Mouse (Mus musculus) midbrain, embryonic 11.5 days (tissue): Measurements from ENCODE around the gene Skap1. TPM values are rescaled to one million over a fixed set of nuclear protein-coding genes. Genes with fewer than 3 reads are reported as not detected.
A peak's percentile ranks its signal among the peaks of the same experiment; 100 is the strongest.
"Not testable (repeated sequence)": the region's sequence is repeated elsewhere in the genome, so short reads cannot be mapped to it uniquely, and the experiment has no call there.

ENCODE experiments used
- ATAC-seq: fragments of 200-750 bp; cut with Nextera tagmentation; 2 replicates; pipeline ENCODE4 v1.8.0; 2017; ENCODE audit warnings: moderate TSS enrichment, moderate library complexity; ENCODE audit not compliant: low FRiP score
- DNase-seq: peaks from one replicate; pipeline ENCODE4 v3.0.0; 2015; ENCODE audit warnings: low spot score; ENCODE audit errors: missing footprints
- H3K27ac ChIP-seq: fragments of 300-500 bp; sonication (generic); 2 replicates; pipeline ENCODE4 v1.5.1; 2014; ENCODE audit warnings: low read depth, low read length
- H3K27me3 ChIP-seq: fragments of 300-500 bp; sonication (generic); 2 replicates; pipeline ENCODE4 v1.6.1; 2014; ENCODE audit warnings: mild to moderate bottlenecking, low read length, moderate library complexity, mixed read lengths; ENCODE audit not compliant: control insufficient read depth, insufficient read depth
- H3K36me3 ChIP-seq: fragments of 300-500 bp; sonication (generic); 2 replicates; pipeline ENCODE4 v1.6.1; 2014; ENCODE audit warnings: mild to moderate bottlenecking, low read length, moderate library complexity, mixed read lengths; ENCODE audit not compliant: control insufficient read depth, insufficient read depth
- H3K4me1 ChIP-seq: fragments of 300-500 bp; sonication (generic); 2 replicates; pipeline ENCODE4 v1.6.1; 2014; ENCODE audit warnings: low read length; ENCODE audit not compliant: control insufficient read depth, insufficient read depth
- H3K4me2 ChIP-seq: fragments of 300-500 bp; sonication (generic); 2 replicates; pipeline ENCODE4 v1.6.1; 2014; ENCODE audit warnings: mild to moderate bottlenecking, moderate library complexity
- H3K4me3 ChIP-seq: fragments of 300-500 bp; sonication (generic); 2 replicates; pipeline ENCODE4 v1.5.1; 2014; ENCODE audit warnings: low read depth, low read length
- H3K9ac ChIP-seq: fragments of 300-500 bp; sonication (generic); 2 replicates; pipeline ENCODE4 v1.6.1; 2014; ENCODE audit warnings: low read length
- H3K9me3 ChIP-seq: fragments of 300-500 bp; sonication (generic); 2 replicates; pipeline ENCODE4 v1.6.1; 2016; ENCODE audit warnings: low read length; ENCODE audit not compliant: control insufficient read depth
- WGBS: fragments of 180-500 bp; shearing (Covaris S2); extraction: QIAGEN DNeasy Blood & Tissue Kit; methylation state at CpG from one replicate; pipeline ENCODE4 v1.1.7; 2014; 5-methylcytosine and 5-hydroxymethylcytosine counted together
- polyA plus RNA-seq: library from polyadenylated mRNA; unstranded; fragments of >200 nt; fragmentation: Nextera tagmentation; extraction: Ambion mirVana; gene quantifications from 2 replicates; pipeline ENCODE4 v1.2.1, GENCODE M21; 2014

The Skap1 gene
- polyA plus RNA-seq, 1 experiment from 2014 or later: 1.3 TPM

DNA sequence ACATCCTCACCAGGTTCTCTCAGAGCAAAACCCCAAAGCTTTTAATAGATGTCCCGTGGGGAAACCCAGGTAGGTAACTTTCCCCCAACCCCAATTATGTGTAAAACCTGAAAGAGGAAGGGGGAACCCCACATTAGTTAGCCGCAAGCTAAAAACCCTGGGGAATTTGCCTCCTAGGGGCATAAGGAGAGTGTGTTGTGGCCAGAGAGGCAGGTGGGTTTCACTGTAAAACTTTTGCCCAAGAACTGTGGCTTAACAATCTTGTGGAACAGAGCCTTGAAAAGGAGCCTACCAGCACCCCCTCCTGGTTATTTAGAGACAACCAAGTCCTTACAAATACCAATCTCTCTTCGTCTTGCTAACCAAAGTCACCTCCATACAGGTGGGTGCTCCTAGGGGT is 310.1 kb downstream of the Skap1 start:
- 82% methylated on average over 3 of the region's 3 CpGs for WGBS
- ATAC-seq (no peak), DNase-seq (no peak)
- Histone ChIP-seq H3K4me1 (peaks cover 10% of the 10 kb centered on the region), H3K36me3 (peaks cover 7% of the 10 kb centered on the region; the same call in 1 of the 2 replicates), H3K27me3 (no peaks in the 10 kb centered on the region), H3K4me3 (no peak overlapping the region), H3K4me2 (no peak overlapping the region), H3K9me3 (no peaks in the 10 kb centered on the region), H3K9ac (no peak overlapping the region), H3K27ac (no peak overlapping the region)

DNA sequence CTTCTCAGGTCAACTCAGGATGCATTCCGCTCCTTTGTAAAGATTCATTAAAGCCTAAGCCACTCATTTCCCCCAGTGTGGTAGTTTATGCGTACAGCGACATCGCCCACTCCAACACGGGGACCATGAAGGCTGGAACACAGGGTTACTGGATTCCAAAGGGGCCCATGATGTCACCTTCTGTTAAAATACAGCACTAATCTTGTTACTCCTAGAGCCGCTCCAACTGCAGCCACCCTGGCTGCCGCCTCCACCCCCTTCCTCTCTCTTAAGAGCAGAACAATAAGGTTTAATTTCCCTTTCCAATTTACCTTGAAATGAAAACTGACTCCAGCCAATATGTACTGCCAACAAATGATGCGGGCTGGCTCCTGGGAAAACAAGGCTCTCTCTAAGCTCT is 310.7 kb downstream of the Skap1 start:
- ATAC-seq (no peak), DNase-seq (no peak)
- WGBS: 89% methylated on average over 8 of the region's 8 CpGs
- Histone ChIP-seq H3K27me3 (no peaks in the 10 kb centered on the region), H3K4me1 (peaks cover 10% of the 10 kb centered on the region), H3K9ac (no peak overlapping the region), H3K27ac (no peak overlapping the region), H3K9me3 (no peaks in the 10 kb centered on the region), H3K4me2 (no peak overlapping the region), H3K4me3 (no peak overlapping the region), H3K36me3 (peaks cover 7% of the 10 kb centered on the region; the same call in 1 of the 2 replicates)

DNA sequence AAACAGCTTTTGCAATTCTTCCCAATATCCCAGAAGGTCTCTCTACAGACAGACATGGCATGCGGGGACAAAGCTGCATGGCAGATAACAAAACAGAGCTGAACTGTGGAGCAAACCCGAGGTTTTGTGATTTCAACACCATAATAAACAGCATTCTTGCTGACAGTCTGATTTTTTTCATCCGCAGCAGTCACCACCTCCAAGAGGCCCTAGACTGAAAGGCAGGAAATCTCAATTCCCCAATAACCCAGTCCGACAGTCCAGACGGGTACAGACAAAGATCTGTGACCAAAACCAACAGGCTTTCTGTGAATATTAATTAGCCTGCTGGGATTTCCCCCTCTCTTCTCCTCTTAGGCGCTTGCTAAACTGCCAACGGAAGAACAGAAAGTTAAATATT is 311.3 kb downstream of the Skap1 start:
- Histone ChIP-seq H3K9ac (no peak overlapping the region), H3K36me3 (peaks cover 3% of the 10 kb centered on the region; the same call in 1 of the 2 replicates), H3K27me3 (no peaks in the 10 kb centered on the region), H3K4me2 (no peak overlapping the region), H3K4me1 (peaks cover 10% of the 10 kb centered on the region), H3K4me3 (no peak overlapping the region), H3K27ac (no peak overlapping the region), H3K9me3 (no peaks in the 10 kb centered on the region)
- DNase-seq (no peak), ATAC-seq (no peak)
- 80% methylated on average over 7 of the region's 7 CpGs for WGBS

DNA sequence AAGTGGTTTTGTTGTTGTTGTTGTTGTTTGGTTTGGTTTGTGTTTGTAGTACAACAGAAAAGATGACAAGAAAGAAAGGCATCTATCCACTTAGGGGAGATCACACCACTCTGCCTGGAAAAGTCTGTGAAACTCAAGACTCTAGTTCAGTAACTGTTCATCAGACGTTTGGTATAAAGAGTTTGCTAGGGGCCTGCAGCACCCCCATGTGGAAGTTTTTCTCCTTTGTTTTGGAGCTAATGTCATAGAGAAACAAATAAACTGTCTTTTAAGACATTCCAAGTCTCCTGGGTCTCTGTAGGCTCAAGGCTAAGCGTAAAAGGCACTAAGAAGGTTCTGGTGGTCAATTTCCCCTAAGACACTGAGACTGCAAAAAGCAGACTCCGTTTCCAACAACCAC is 311.7 kb downstream of the Skap1 start:
- WGBS: 49% methylated on average over 3 of the region's 3 CpGs
- no peak overlapping the region for H3K27ac ChIP-seq
- H3K36me3 ChIP-seq: peaks cover 3% of the 10 kb centered on the region; the same call in 1 of the 2 replicates
- no peak overlapping the region for H3K9ac ChIP-seq
- DNase-seq (no peak), ATAC-seq (no peak)
- H3K4me2 ChIP-seq: peak overlapping the region; percentile 85
- no peaks in the 10 kb centered on the region for H3K9me3 ChIP-seq
- peak overlapping the region; percentile 44; the same call in 1 of the 2 replicates for H3K4me3 ChIP-seq
- peaks cover 10% of the 10 kb centered on the region for H3K4me1 ChIP-seq
- no peaks in the 10 kb centered on the region for H3K27me3 ChIP-seq

DNA sequence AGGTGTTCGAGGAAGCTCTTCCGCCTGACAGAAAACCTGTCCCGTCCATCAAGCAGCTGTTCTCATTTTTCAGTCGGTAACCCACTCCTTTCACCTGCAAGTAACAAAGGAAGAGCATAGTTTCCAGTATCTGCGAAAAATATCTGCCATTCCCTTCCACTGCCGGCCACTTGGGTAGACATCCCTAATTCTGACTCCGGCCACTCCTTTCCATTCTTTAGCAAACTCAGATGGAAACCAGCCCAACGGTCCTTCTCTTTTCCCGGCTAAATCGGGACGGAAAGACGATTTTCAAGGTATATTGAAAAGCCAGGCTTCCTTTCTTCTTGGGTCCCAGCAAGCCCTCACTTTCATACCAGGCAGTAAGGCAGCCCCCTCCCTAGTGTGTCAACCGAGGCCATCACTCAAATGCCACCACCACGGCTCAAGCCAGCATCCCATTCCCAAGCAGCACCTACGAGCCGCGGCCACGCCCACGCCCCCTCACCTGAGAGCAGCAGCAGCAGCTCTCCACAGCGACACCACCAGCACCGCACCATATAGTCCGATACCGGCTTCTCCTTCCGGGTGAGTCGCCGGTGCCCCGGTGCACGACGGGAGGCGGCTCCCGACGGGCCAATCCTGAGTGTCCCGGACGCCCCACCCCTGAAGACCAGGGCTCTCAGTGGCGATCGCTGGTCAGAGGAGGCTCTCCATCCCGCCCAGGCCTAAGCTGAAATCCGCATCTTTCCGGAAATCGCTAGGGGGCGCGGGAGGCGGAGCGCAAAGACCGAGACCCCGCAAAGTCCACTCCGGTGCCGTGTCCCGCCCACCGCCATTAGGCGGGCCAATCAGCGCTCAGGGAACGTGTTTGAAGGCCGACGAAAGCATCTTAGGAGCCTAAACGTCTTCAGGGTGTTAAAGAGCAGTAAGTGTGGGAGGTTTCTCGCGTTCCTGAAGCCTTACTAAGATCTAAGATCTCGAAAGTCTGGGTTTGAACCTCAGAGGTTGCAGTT is 312.9 kb downstream of the Skap1 start, which contains the start of gene Snx11:
Gene Snx11, minus strand, starts transcription at position 592 of the 995 bp plus-strand sequence.
- Histone ChIP-seq H3K4me1 (peaks cover 10% of the 10 kb centered on the region), H3K9me3 (no peaks in the 10 kb centered on the region), H3K9ac (peak within 1 kb of the TSS; percentile 53), H3K4me2 (peak within 1 kb of the TSS; percentile 85), H3K4me3 (peak within 1 kb of the TSS; percentile 44), H3K27ac (no peak within 1 kb of the TSS; the same call in 1 of the 2 replicates), H3K27me3 (no peaks in the 10 kb centered on the region), H3K36me3 (peaks cover 3% of the 10 kb centered on the region; the same call in 1 of the 2 replicates)
- ATAC-seq (peak; percentile 100), DNase-seq (peak; percentile 99)
- WGBS: 1% methylated on average over 59 of the region's 59 CpGs

DNA sequence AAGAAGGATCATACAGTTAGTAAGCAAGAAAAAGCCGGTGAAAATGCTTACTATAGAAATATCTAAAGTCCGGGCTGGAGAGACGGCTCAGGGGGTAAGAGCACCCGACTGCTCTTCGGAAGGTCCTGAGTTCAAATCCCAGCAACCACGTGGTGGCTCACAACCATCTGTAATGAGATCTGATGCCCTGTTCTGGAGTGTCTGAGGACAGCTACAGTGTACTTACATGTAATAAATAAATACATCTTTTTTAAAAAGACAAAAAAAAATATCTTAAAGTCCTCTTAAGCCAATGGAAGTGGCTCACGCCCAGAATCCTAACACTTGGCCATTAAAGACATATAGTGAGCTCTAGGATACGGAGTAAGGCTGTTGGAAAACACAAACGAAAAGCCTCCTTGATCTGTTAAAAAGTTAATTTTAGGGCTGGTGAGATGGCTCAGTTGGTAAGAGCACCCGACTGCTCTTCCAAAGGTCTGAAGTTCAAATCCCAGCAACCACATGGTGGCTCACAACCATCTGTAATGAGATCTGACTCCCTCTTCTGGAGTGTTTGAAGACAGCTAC is 313.8 kb downstream of the Skap1 start:
- not testable (repeated sequence) for H3K27ac ChIP-seq, H3K9me3 ChIP-seq, H3K27me3 ChIP-seq, DNase-seq, H3K36me3 ChIP-seq, ATAC-seq
- 71% methylated on average over 10 of the region's 10 CpGs for WGBS
- Histone ChIP-seq H3K4me1 (peaks cover 10% of the 10 kb centered on the region), H3K4me3 (peak overlapping the region; percentile 44), H3K4me2 (peak overlapping the region; percentile 85), H3K9ac (peak overlapping the region; percentile 53; the same call in 1 of the 2 replicates)

DNA sequence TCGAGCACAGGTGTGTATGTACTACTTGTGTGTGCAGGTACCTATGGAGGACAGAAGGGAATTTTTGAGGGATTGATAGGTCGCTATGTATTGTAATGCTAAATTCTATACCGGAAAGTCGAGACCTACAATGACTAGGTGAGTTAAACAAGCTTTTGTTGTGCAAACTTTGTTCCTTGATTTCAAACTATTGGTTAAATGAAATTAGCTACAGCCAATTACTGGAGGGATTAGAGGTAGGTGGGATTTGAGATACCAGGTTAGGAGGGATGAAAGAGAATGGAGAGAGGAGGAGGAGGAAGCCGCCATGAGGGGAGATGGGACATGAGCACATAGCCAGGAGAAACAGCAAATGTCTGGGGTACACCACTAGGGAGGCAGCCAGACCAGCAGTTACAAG is 315.9 kb downstream of the Skap1 start:
- Histone ChIP-seq H3K4me2 (no peak overlapping the region), H3K9me3 (no peaks in the 10 kb centered on the region), H3K4me3 (no peak overlapping the region), H3K4me1 (peaks cover 10% of the 10 kb centered on the region), H3K9ac (no peak overlapping the region), H3K27ac (no peak overlapping the region), H3K27me3 (no peaks in the 10 kb centered on the region), H3K36me3 (no peaks in the 10 kb centered on the region)
- ATAC-seq (no peak), DNase-seq (no peak)
- 77% methylated on average over 5 of the region's 5 CpGs for WGBS

DNA sequence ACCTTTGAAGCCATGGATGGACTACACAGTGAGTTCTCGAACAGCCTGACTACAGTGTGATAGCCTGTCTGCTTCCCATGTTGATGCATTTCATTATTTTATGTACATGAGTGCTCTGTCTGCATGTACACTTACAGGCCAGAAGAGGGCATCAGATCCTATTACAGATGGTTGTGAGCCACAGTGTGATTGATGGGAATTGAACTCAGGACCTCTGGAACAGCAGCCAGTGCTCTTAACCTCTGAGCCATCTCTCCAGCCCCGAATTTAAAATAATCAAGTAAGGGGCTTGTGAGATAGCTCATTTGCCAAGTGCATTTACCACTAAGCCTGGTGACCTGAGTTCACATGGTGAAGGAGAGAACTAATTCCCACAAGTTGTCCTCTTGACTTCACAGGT is 317.0 kb downstream of the Skap1 start:
- 78% methylated on average over 2 of the region's 2 CpGs for WGBS
- no peak for DNase-seq

DNA sequence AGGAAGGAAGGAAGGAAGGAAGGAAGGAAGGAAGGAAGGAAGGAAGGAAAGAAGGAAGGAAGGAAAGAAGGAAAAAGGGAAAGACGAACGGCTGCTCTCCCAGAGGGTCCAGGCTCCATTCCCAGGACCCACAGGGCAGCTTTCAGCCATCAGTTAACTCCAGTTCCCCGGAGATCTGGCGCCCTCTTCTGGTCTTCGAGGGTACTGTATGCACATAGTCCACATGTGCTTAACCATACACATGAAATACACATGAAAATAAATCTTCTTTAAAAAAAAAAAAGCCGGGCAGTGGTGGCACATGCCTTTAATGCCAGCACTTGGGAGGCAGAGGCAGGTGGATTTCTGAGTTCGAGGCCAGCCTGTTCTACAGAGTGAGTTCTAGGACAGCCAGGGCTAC is 320.5 kb downstream of the Skap1 start:
- 18% methylated on average over 7 of the region's 7 CpGs for WGBS
- DNase-seq: peak; percentile 98
- not testable (repeated sequence) for H3K4me1 ChIP-seq, H3K9ac ChIP-seq, H3K4me3 ChIP-seq, H3K27me3 ChIP-seq, H3K36me3 ChIP-seq, H3K9me3 ChIP-seq, H3K27ac ChIP-seq, ATAC-seq, H3K4me2 ChIP-seq

More for the DNA sequence above, 317.0 kb downstream of the Skap1 start:
- Histone ChIP-seq H3K9me3 (no peaks in the 10 kb centered on the region), H3K4me1 (peaks cover 6% of the 10 kb centered on the region), H3K36me3 (no peaks in the 10 kb centered on the region), H3K4me3 (no peak overlapping the region), H3K4me2 (no peak overlapping the region), H3K9ac (no peak overlapping the region), H3K27ac (no peak overlapping the region), H3K27me3 (no peaks in the 10 kb centered on the region)
- no peak for ATAC-seq
